In genomic region chr6:135166712-135167111, GRCm38 (mm10) we compare ENCODE assay signal across 12 mouse cellular contexts. TPM values are rescaled to one million over a fixed set of nuclear protein-coding genes. Genes with fewer than 3 reads are reported as not detected.
DNase-seq lines count a peak whose midpoint lies in the region; ATAC-seq and TF ChIP-seq lines count a peak whose summit lies in the region.
"Had no signal": no experiment of that assay in that cellular context is flagged by ENCODE, and none has a peak within 500 bp of the region (broad histone marks: within the 10 kb centered on the region; RNA-seq: fewer than 3 reads in every experiment).

No protein-coding gene starts in this region.

- TF ChIP-seq EP300 in lung, postnatal 0 days (IDR thresholded peaks at IDR 0.05), result no peak

- no peak for TF ChIP-seq CTCF in lung, postnatal 0 days (IDR thresholded peaks at IDR 0.05)

- no peak overlapping the region for H3K27ac ChIP-seq in heart, embryonic 12.5 days (ENCODE audit: poor library complexity, severe bottlenecking)
- no peak overlapping the region for H3K27ac ChIP-seq in lung, postnatal 0 days (ENCODE audit: low read length)
- no peak overlapping the region for H3K27ac ChIP-seq in limb, embryonic 13.5 days
- peak overlapping the region; percentile 91 for H3K27ac ChIP-seq in stomach, embryonic 16.5 days (ENCODE audit: low read length)
- no peak overlapping the region for H3K27ac ChIP-seq in forebrain, embryonic 15.5 days (replicated peaks)
- H3K27ac ChIP-seq in forebrain, embryonic 14.5 days (ENCODE audit: low read depth, low read length), result no peak overlapping the region

- peak overlapping the region; percentile 73 for H3K4me3 ChIP-seq in heart, embryonic 12.5 days
- H3K4me3 ChIP-seq in lung, postnatal 0 days (ENCODE audit: low read depth, low read length), result no peak overlapping the region
- H3K4me3 ChIP-seq in limb, embryonic 13.5 days, result no peak overlapping the region
- peak overlapping the region; percentile 78 for H3K4me3 ChIP-seq in stomach, embryonic 16.5 days (replicated peaks; ENCODE audit: low read length)
- H3K4me3 ChIP-seq in forebrain, embryonic 15.5 days, result no peak overlapping the region
- no peak overlapping the region for H3K4me3 ChIP-seq in forebrain, embryonic 14.5 days (ENCODE audit: low read depth, low read length)

- peak overlapping the region; percentile 87 for H3K4me2 ChIP-seq in heart, embryonic 12.5 days
- peak overlapping the region; percentile 83; the same call in 1 of the 2 replicates for H3K4me2 ChIP-seq in lung, postnatal 0 days (replicated peaks; ENCODE audit: low read depth, low read length)
- 0 out of 2 replicates have a peak overlapping the region, but pooled peaks have one; percentile 85 for H3K4me2 ChIP-seq in limb, embryonic 13.5 days (replicated peaks)
- peak overlapping the region; percentile 87 for H3K4me2 ChIP-seq in stomach, embryonic 16.5 days (ENCODE audit: low read depth, low read length)
- no peak overlapping the region for H3K4me2 ChIP-seq in forebrain, embryonic 15.5 days (replicated peaks)
- H3K4me2 ChIP-seq in forebrain, embryonic 14.5 days (ENCODE audit: low read length), result no peak overlapping the region

- DNase-seq in heart, adult 9 months (ENCODE audit: low spot score in 2 of 2), result no peak
- no peak for DNase-seq in lung, postnatal 0 days (ENCODE audit: low spot score)
- no peak for DNase-seq in lung, postnatal 14 days
- DNase-seq in forebrain, embryonic 14.5 days (ENCODE audit: low spot score), result no peak
- DNase-seq: adrenal gland, postnatal 25 days; gastrocnemius, postnatal 36 days had no signal

- ATAC-seq in heart, embryonic 12.5 days (ENCODE audit: insufficient number of reproducible peaks, low FRiP score), result no peak
- no peak for ATAC-seq in lung, postnatal 0 days
- no peak for ATAC-seq in limb, embryonic 13.5 days (ENCODE audit: low FRiP score, low read depth)
- ATAC-seq in stomach, embryonic 16.5 days (ENCODE audit: insufficient read depth, low FRiP score), result no peak
- ATAC-seq in forebrain, embryonic 15.5 days (replicated peaks), result no peak
- no peak for ATAC-seq in forebrain, embryonic 14.5 days
- ATAC-seq: Patski had no signal

- peaks cover 24% of the 10 kb centered on the region for H3K4me1 ChIP-seq in heart, embryonic 12.5 days (replicated peaks)
- H3K4me1 ChIP-seq in lung, postnatal 0 days (ENCODE audit: insufficient read depth, low read depth, low read length), result peaks cover 7% of the 10 kb centered on the region; the same call in 1 of the 2 replicates
- peaks cover 11% of the 10 kb centered on the region for H3K4me1 ChIP-seq in limb, embryonic 13.5 days
- peaks cover 26% of the 10 kb centered on the region for H3K4me1 ChIP-seq in stomach, embryonic 16.5 days (ENCODE audit: control insufficient read depth, insufficient read depth, low read length)
- H3K4me1 ChIP-seq in forebrain, embryonic 15.5 days, result peaks cover 10% of the 10 kb centered on the region
- H3K4me1 ChIP-seq in forebrain, embryonic 14.5 days (ENCODE audit: control insufficient read depth, insufficient read depth, low read length), result no peaks in the 10 kb centered on the region; the same call in 1 of the 2 replicates

- H3K9ac ChIP-seq in heart, embryonic 12.5 days, result peak overlapping the region; percentile 82
- H3K9ac ChIP-seq in lung, postnatal 0 days (replicated peaks; ENCODE audit: low read depth), result no peak overlapping the region
- no peak overlapping the region for H3K9ac ChIP-seq in limb, embryonic 13.5 days
- H3K9ac ChIP-seq in stomach, embryonic 16.5 days (ENCODE audit: low read length), result 0 out of 2 replicates have a peak overlapping the region, but pooled peaks have one; percentile 90
- no peak overlapping the region for H3K9ac ChIP-seq in forebrain, embryonic 15.5 days (replicated peaks)
- no peak overlapping the region for H3K9ac ChIP-seq in forebrain, embryonic 14.5 days (ENCODE audit: low read length)

- H3K36me3 ChIP-seq in heart, embryonic 12.5 days, result no peaks in the 10 kb centered on the region
- H3K36me3 ChIP-seq in lung, postnatal 0 days (ENCODE audit: insufficient read depth, low read length), result no peaks in the 10 kb centered on the region
- H3K36me3 ChIP-seq in limb, embryonic 13.5 days, result no peaks in the 10 kb centered on the region
- H3K36me3 ChIP-seq in stomach, embryonic 16.5 days (ENCODE audit: control insufficient read depth, insufficient read depth, low read length), result no peaks in the 10 kb centered on the region
- H3K36me3 ChIP-seq in forebrain, embryonic 15.5 days, result no peaks in the 10 kb centered on the region
- H3K36me3 ChIP-seq in forebrain, embryonic 14.5 days (ENCODE audit: control insufficient read depth, insufficient read depth, low read length), result no peaks in the 10 kb centered on the region

- H3K27me3 ChIP-seq in heart, embryonic 12.5 days (replicated peaks), result 0 out of 2 replicates have a peak, but pooled peaks cover 6% of the 10 kb centered on the region
- no peaks in the 10 kb centered on the region for H3K27me3 ChIP-seq in lung, postnatal 0 days (replicated peaks; ENCODE audit: insufficient read depth, low read length)
- no peaks in the 10 kb centered on the region for H3K27me3 ChIP-seq in limb, embryonic 13.5 days
- H3K27me3 ChIP-seq in stomach, embryonic 16.5 days (ENCODE audit: control insufficient read depth, insufficient read depth, low read length), result no peaks in the 10 kb centered on the region
- no peaks in the 10 kb centered on the region for H3K27me3 ChIP-seq in forebrain, embryonic 15.5 days
- no peaks in the 10 kb centered on the region for H3K27me3 ChIP-seq in forebrain, embryonic 14.5 days (replicated peaks; ENCODE audit: control insufficient read depth, insufficient read depth, low read length)
- H3K27me3 ChIP-seq: Patski had no signal

- WGBS in heart, embryonic 12.5 days, result 48% methylated on average over 5 of the region's 5 CpGs
- WGBS in lung, postnatal 0 days, result 65% methylated on average over 5 of the region's 5 CpGs
- WGBS in limb, embryonic 13.5 days, result 61% methylated on average over 5 of the region's 5 CpGs
- 58% methylated on average over 5 of the region's 5 CpGs for WGBS in stomach, embryonic 16.5 days
- WGBS in forebrain, embryonic 15.5 days, result 22% methylated on average over 5 of the region's 5 CpGs
- WGBS in forebrain, embryonic 14.5 days, result 19% methylated on average over 5 of the region's 5 CpGs

- no peaks in the 10 kb centered on the region for H3K9me3 ChIP-seq in heart, embryonic 12.5 days (replicated peaks)
- no peaks in the 10 kb centered on the region for H3K9me3 ChIP-seq in lung, postnatal 0 days (ENCODE audit: low read length)
- no peaks in the 10 kb centered on the region for H3K9me3 ChIP-seq in limb, embryonic 13.5 days
- no peaks in the 10 kb centered on the region for H3K9me3 ChIP-seq in stomach, embryonic 16.5 days (replicated peaks; ENCODE audit: control insufficient read depth, low read length)
- H3K9me3 ChIP-seq in forebrain, embryonic 15.5 days, result no peaks in the 10 kb centered on the region
- H3K9me3 ChIP-seq in forebrain, embryonic 14.5 days (replicated peaks; ENCODE audit: control insufficient read depth, low read length), result no peaks in the 10 kb centered on the region

RNA-seq across cellular contexts. Expression of gene Fam234b, which starts 31.1 kb away (rescaled TPM):
- polyA plus RNA-seq in heart, embryonic 12.5 days (2016; fragmentation: Nextera tagmentation; extraction: Ambion mirVana), result 9.0 and 10.7 TPM in 2 replicates
- 5.7 and 6.1 TPM in 2 replicates for polyA plus RNA-seq in lung, postnatal 0 days (2015; fragmentation: Nextera tagmentation; extraction: Ambion mirVana)
- polyA plus RNA-seq in limb, embryonic 13.5 days (2015; fragmentation: Nextera tagmentation; extraction: Ambion mirVana), result 27.0 and 30.3 TPM in 2 replicates
- polyA plus RNA-seq in stomach, embryonic 16.5 days (2015; fragmentation: Nextera tagmentation; extraction: Ambion mirVana), result 29.1 and 33.3 TPM in 2 replicates
- 83.1 and 86.7 TPM in 2 replicates for polyA plus RNA-seq in forebrain, embryonic 15.5 days (2015; fragmentation: Nextera tagmentation; extraction: Ambion mirVana)
- polyA plus RNA-seq in forebrain, embryonic 14.5 days (2014; fragmentation: Nextera tagmentation; extraction: Ambion mirVana), result 75.5 and 95.1 TPM in 2 replicates

RNA-seq across cellular contexts. Expression of gene Hebp1, which starts 31.1 kb away (rescaled TPM):
- 14.8 and 16.0 TPM in 2 replicates for polyA plus RNA-seq in heart, embryonic 12.5 days (2016; fragmentation: Nextera tagmentation; extraction: Ambion mirVana)
- polyA plus RNA-seq in lung, postnatal 0 days (2015; fragmentation: Nextera tagmentation; extraction: Ambion mirVana), result 16.3 and 16.5 TPM in 2 replicates
- 9.4 and 10.2 TPM in 2 replicates for polyA plus RNA-seq in limb, embryonic 13.5 days (2015; fragmentation: Nextera tagmentation; extraction: Ambion mirVana)
- 37.4 and 37.7 TPM in 2 replicates for polyA plus RNA-seq in stomach, embryonic 16.5 days (2015; fragmentation: Nextera tagmentation; extraction: Ambion mirVana)
- polyA plus RNA-seq in forebrain, embryonic 15.5 days (2015; fragmentation: Nextera tagmentation; extraction: Ambion mirVana), result 2.6 and 2.8 TPM in 2 replicates
- polyA plus RNA-seq in forebrain, embryonic 14.5 days (2014; fragmentation: Nextera tagmentation; extraction: Ambion mirVana), result 4.6 and 6.8 TPM in 2 replicates

RNA-seq across cellular contexts. Expression of gene Gprc5d, which starts 48.6 kb away (rescaled TPM):
- polyA plus RNA-seq in heart, embryonic 12.5 days (2016; fragmentation: Nextera tagmentation; extraction: Ambion mirVana), result not detected in 2 replicates
- not detected in 2 replicates for polyA plus RNA-seq in lung, postnatal 0 days (2015; fragmentation: Nextera tagmentation; extraction: Ambion mirVana)
- not detected in 2 replicates for polyA plus RNA-seq in limb, embryonic 13.5 days (2015; fragmentation: Nextera tagmentation; extraction: Ambion mirVana)
- polyA plus RNA-seq in stomach, embryonic 16.5 days (2015; fragmentation: Nextera tagmentation; extraction: Ambion mirVana), result 0.13 and 0.40 TPM in 2 replicates
- polyA plus RNA-seq in forebrain, embryonic 15.5 days (2015; fragmentation: Nextera tagmentation; extraction: Ambion mirVana), result not detected in 2 replicates
- not detected in 2 replicates for polyA plus RNA-seq in forebrain, embryonic 14.5 days (2014; fragmentation: Nextera tagmentation; extraction: Ambion mirVana)
- polyA plus RNA-seq: neural tube, embryonic 11.5 days; Patski had no signal

Comparison
In these comparisons a context has a peak if more than half of its experiments do, and no peak if none do; other contexts are left out.
1. H3K4me2 ChIP-seq: peak in heart, embryonic 12.5 days (single experiment), lung, postnatal 0 days (single experiment), limb, embryonic 13.5 days (single experiment) and stomach, embryonic 16.5 days (single experiment); none in forebrain, embryonic 15.5 days (single experiment) and forebrain, embryonic 14.5 days (single experiment).
2. H3K4me3 ChIP-seq: peak in heart, embryonic 12.5 days (single experiment) and stomach, embryonic 16.5 days (single experiment); none in lung, postnatal 0 days (single experiment), limb, embryonic 13.5 days (single experiment), forebrain, embryonic 15.5 days (single experiment) and forebrain, embryonic 14.5 days (single experiment).
3. H3K9ac ChIP-seq: peak in heart, embryonic 12.5 days (single experiment) and stomach, embryonic 16.5 days (single experiment); none in lung, postnatal 0 days (single experiment), limb, embryonic 13.5 days (single experiment), forebrain, embryonic 15.5 days (single experiment) and forebrain, embryonic 14.5 days (single experiment).